Mouse (Mus musculus): ENCODE measurements around the gene Prm1. TPM values are rescaled to one million over a fixed set of nuclear protein-coding genes. Genes with fewer than 3 reads are reported as not detected.

Gene Prm1
- polyA plus RNA-seq, 1 experiment from 2014 or later, result not detected

GRCm38 (mm10) chr16:10786782-10787547, 18.7 kb downstream of the Prm1 start:
- H3K27ac ChIP-seq (ENCODE audit: low read depth), result no peak overlapping the region
- 55% methylated on average over 4 of the region's 4 CpGs for WGBS
- H3K4me1 ChIP-seq (replicated peaks; ENCODE audit: control insufficient read depth, insufficient read depth, low read length), result peaks cover 22% of the 10 kb centered on the region
- no peaks in the 10 kb centered on the region for H3K36me3 ChIP-seq (ENCODE audit: control insufficient read depth, insufficient read depth, low read length)
- no peaks in the 10 kb centered on the region for H3K9me3 ChIP-seq (ENCODE audit: control insufficient read depth, low read length)
- H3K4me3 ChIP-seq (ENCODE audit: low read depth, low read length), result no peak overlapping the region
- ATAC-seq (replicated peaks; ENCODE audit: low FRiP score, low TSS enrichment, low read depth), result no peak
- H3K4me2 ChIP-seq (ENCODE audit: low read length), result peak overlapping the region; percentile 99; the same call in 1 of the 2 replicates
- no peak for DNase-seq (ENCODE audit: low spot score)
- H3K9ac ChIP-seq (ENCODE audit: low read length), result no peak overlapping the region
- H3K27me3 ChIP-seq (replicated peaks; ENCODE audit: control insufficient read depth, insufficient read depth, low read length), result no peaks in the 10 kb centered on the region

- H3K9me3 ChIP-seq (ENCODE audit: control insufficient read depth, low read length), result no peaks in the 10 kb centered on the region
- H3K27me3 ChIP-seq (replicated peaks; ENCODE audit: control insufficient read depth, insufficient read depth, low read length), result no peaks in the 10 kb centered on the region
- H3K9ac ChIP-seq (ENCODE audit: low read length), result peak overlapping the region; percentile 73
- ATAC-seq (replicated peaks; ENCODE audit: low FRiP score, low TSS enrichment, low read depth), result peak; percentile 20
- H3K36me3 ChIP-seq (ENCODE audit: control insufficient read depth, insufficient read depth, low read length), result no peaks in the 10 kb centered on the region
- peaks cover 24% of the 10 kb centered on the region for H3K4me1 ChIP-seq (replicated peaks; ENCODE audit: control insufficient read depth, insufficient read depth, low read length)
- peak overlapping the region; percentile 99 for H3K4me2 ChIP-seq (ENCODE audit: low read length)
- H3K27ac ChIP-seq (ENCODE audit: low read depth), result peak overlapping the region; percentile 98
- 2% methylated on average over 9 of the region's 9 CpGs for WGBS
- H3K4me3 ChIP-seq (ENCODE audit: low read depth, low read length), result peak overlapping the region; percentile 57
- peak; percentile 90 for DNase-seq (ENCODE audit: low spot score)
These were observed 19.4 kb downstream of the Prm1 start for GRCm38 (mm10) chr16:10786288-10786687.

DNA sequence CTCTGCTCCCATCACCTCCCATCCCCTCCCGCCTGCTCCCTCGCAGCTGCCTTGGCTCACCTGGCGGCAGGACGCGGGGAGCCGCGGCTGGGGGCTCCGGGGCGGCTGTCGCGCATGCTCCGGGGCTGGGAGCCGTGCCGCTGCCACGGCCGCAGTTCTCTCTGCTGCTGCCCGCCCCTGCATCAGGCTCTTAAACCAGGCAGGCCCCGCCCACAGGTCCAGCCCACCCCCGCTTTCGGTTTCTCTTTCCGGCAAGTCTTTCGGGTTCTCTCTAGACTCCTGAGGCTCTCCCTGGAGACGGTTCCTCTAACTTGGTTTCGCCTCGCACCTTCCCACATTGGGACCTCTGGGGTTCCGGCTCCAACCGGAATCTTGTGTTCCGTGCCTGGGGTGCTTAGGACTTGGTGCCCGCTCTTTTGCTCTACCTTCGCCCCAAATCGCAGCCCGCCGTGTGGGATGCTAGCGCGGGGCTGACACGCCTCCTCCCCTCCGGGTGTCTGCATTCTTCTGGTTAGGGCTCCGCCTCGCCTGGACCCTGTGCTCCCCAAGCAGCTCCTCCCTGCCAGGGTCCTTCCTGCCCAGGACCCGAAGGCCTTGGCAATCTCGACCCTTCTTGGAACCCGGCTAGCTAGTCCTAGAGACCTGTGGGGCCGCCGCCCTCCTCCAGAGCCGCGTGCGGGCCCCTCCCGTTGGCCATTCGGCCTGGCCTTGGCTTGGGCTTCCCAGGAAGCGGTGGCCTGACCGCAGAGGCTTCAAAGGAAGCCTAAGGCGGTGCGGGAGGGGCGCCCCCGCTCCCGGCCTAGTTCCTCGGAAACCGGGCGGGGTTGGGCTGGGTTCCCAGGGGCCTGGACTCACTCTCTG, 20.0 kb downstream of the Prm1 start, which contains the start of gene Socs1:
Socs1 (minus strand) TSS at position 166 of the 861 bp plus-strand sequence.
- 1% methylated on average over 57 of the region's 59 CpGs for WGBS
- ATAC-seq (replicated peaks; ENCODE audit: low FRiP score, low TSS enrichment, low read depth) (peak; percentile 88), DNase-seq (ENCODE audit: low spot score) (peak; percentile 99)
- Histone ChIP-seq H3K27me3 (replicated peaks; ENCODE audit: control insufficient read depth, insufficient read depth, low read length) (no peaks in the 10 kb centered on the region), H3K4me2 (ENCODE audit: low read length) (peak within 1 kb of the TSS; percentile 99), H3K9me3 (ENCODE audit: control insufficient read depth, low read length) (no peaks in the 10 kb centered on the region), H3K27ac (ENCODE audit: low read depth) (peak within 1 kb of the TSS; percentile 98), H3K4me3 (ENCODE audit: low read depth, low read length) (peak within 1 kb of the TSS; percentile 57), H3K36me3 (ENCODE audit: control insufficient read depth, insufficient read depth, low read length) (no peaks in the 10 kb centered on the region), H3K9ac (ENCODE audit: low read length) (peak within 1 kb of the TSS; percentile 73), H3K4me1 (replicated peaks; ENCODE audit: control insufficient read depth, insufficient read depth, low read length) (peaks cover 28% of the 10 kb centered on the region)

DNA sequence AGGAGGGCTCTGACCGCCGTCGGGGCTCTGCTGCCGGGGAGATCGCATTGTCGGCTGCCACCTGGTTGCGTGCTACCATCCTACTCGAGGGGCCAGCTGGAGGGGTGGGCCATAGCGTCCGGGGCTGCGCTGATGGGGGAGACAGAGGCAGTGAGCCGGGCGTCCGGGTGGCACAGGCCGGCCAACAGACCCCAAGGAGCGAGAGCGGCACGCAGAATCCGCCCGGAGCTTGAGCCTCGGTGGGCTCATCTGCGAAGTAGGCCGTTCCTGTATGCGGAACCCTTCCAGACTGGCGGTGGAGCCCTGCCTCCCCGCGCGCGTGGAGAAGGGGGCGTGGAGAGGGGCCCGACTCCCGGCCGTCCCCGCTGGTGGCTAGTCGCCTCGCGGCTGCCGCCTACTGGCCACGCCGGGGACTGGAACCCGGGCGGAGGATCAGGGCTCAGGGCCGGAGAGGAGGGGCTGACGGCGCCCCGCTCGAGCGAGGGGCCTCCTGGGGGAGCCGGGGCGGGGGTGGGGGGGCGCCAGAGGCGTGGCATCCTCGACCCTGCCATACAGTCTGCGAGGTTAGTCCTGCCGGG, 20.8 kb downstream of the Prm1 start:
- ATAC-seq (replicated peaks; ENCODE audit: low FRiP score, low TSS enrichment, low read depth) (peak; percentile 84), DNase-seq (ENCODE audit: low spot score) (no peak)
- Histone ChIP-seq H3K4me3 (ENCODE audit: low read depth, low read length) (peak overlapping the region; percentile 57), H3K4me1 (replicated peaks; ENCODE audit: control insufficient read depth, insufficient read depth, low read length) (peaks cover 32% of the 10 kb centered on the region), H3K9ac (ENCODE audit: low read length) (peak overlapping the region; percentile 73), H3K36me3 (ENCODE audit: control insufficient read depth, insufficient read depth, low read length) (no peaks in the 10 kb centered on the region), H3K9me3 (ENCODE audit: control insufficient read depth, low read length) (no peaks in the 10 kb centered on the region), H3K4me2 (ENCODE audit: low read length) (peak overlapping the region; percentile 99), H3K27ac (ENCODE audit: low read depth) (peak overlapping the region; percentile 98), H3K27me3 (replicated peaks; ENCODE audit: control insufficient read depth, insufficient read depth, low read length) (no peaks in the 10 kb centered on the region)
- under 1% methylated on average over 41 of the region's 55 CpGs for WGBS

DNA sequence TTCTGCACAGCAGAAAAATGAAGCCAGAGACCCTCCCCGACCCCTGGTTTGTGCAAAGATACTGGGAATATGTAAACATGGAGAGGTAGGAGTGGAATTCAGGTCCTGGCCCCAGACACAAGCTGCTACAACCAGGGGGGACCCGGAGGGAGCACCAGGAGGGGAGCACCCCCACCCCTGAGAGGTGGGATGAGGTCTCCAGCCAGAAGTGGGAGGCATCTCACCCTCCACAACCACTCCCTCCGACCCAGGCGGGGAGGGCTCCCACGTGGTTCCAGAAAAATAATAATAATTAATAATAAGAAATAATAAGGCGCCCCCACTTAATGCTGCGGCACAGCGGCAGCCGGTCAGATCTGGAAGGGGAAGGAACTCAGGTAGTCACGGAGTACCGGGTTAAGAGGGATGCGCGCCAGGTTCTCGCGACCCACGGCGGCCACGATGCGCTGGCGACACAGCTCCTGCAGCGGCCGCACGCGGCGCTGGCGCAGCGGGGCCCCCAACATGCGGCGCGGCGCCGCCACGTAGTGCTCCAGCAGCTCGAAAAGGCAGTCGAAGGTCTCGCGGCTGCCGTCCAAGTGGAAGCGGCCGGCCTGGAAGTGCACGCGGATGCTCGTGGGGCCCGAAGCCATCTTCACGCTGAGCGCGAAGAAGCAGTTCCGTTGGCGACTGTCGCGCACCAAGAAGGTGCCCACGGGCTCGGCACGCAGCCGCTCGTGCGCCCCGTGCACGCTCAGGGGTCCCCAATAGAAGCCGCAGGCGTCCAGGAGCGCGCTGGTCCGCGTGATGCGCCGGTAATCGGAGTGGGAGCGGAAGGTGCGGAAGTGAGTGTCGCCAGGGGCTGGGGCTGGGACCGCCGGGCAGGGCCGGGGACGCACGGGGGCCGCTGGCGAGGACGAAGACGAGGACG, 21.5 kb downstream of the Prm1 start:
- 2% methylated on average over 81 of the region's 81 CpGs for WGBS
- Histone ChIP-seq H3K4me1 (replicated peaks; ENCODE audit: control insufficient read depth, insufficient read depth, low read length) (peaks cover 32% of the 10 kb centered on the region), H3K36me3 (ENCODE audit: control insufficient read depth, insufficient read depth, low read length) (no peaks in the 10 kb centered on the region), H3K4me3 (ENCODE audit: low read depth, low read length) (peak overlapping the region; percentile 57), H3K9ac (ENCODE audit: low read length) (peak overlapping the region; percentile 73), H3K27ac (ENCODE audit: low read depth) (peak overlapping the region; percentile 98; the same call in 1 of the 2 replicates), H3K9me3 (ENCODE audit: control insufficient read depth, low read length) (no peaks in the 10 kb centered on the region), H3K4me2 (ENCODE audit: low read length) (peak overlapping the region; percentile 99), H3K27me3 (replicated peaks; ENCODE audit: control insufficient read depth, insufficient read depth, low read length) (no peaks in the 10 kb centered on the region)
- DNase-seq (ENCODE audit: low spot score) (no peak), ATAC-seq (replicated peaks; ENCODE audit: low FRiP score, low TSS enrichment, low read depth) (peak; percentile 7; the same call in 1 of the 2 replicates)

DNA sequence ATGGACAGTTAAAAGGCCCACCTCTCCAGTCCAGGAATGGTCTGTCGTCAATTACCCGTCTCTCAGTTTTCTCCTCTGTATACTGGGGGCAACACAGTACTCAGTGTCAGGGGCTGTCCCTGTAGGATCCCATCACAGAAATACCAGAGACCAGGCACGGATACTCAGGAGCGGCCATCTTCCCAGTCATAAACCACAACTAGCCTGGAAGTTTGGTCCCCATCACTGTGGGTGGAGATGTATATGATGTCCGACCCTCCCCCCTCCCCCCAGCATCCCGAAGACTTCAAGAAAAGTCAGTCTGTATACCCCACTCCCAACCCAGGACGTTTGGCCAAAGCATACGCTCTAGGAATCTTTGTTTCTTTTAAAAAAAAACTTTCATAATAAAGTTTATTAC, 22.2 kb downstream of the Prm1 start:
- Histone ChIP-seq H3K4me2 (ENCODE audit: low read length) (peak overlapping the region; percentile 99), H3K4me3 (ENCODE audit: low read depth, low read length) (peak overlapping the region; percentile 57), H3K36me3 (ENCODE audit: control insufficient read depth, insufficient read depth, low read length) (no peaks in the 10 kb centered on the region), H3K27ac (ENCODE audit: low read depth) (no peak overlapping the region), H3K4me1 (replicated peaks; ENCODE audit: control insufficient read depth, insufficient read depth, low read length) (peaks cover 32% of the 10 kb centered on the region), H3K27me3 (replicated peaks; ENCODE audit: control insufficient read depth, insufficient read depth, low read length) (no peaks in the 10 kb centered on the region), H3K9me3 (ENCODE audit: control insufficient read depth, low read length) (no peaks in the 10 kb centered on the region), H3K9ac (ENCODE audit: low read length) (no peak overlapping the region; the same call in 1 of the 2 replicates)
- 46% methylated on average over 8 of the region's 8 CpGs for WGBS
- ATAC-seq (replicated peaks; ENCODE audit: low FRiP score, low TSS enrichment, low read depth) (no peak), DNase-seq (ENCODE audit: low spot score) (no peak)

GRCm38 (mm10) chr16:10783152-10783434, 22.5 kb downstream of the Prm1 start:
- Histone ChIP-seq H3K9ac (ENCODE audit: low read length) (0 out of 2 replicates have a peak overlapping the region, but pooled peaks have one; percentile 11), H3K4me3 (ENCODE audit: low read depth, low read length) (no peak overlapping the region)

More at GRCm38 (mm10) chr16:10783152-10783434, 22.5 kb downstream of the Prm1 start:
- Histone ChIP-seq H3K27me3 (replicated peaks; ENCODE audit: control insufficient read depth, insufficient read depth, low read length) (no peaks in the 10 kb centered on the region), H3K9me3 (ENCODE audit: control insufficient read depth, low read length) (no peaks in the 10 kb centered on the region), H3K4me1 (replicated peaks; ENCODE audit: control insufficient read depth, insufficient read depth, low read length) (peaks cover 32% of the 10 kb centered on the region), H3K4me2 (ENCODE audit: low read length) (peak overlapping the region; percentile 99), H3K27ac (ENCODE audit: low read depth) (no peak overlapping the region), H3K36me3 (ENCODE audit: control insufficient read depth, insufficient read depth, low read length) (no peaks in the 10 kb centered on the region)
- WGBS, result 25% methylated on average over 1 of the region's 1 CpGs
- ATAC-seq (replicated peaks; ENCODE audit: low FRiP score, low TSS enrichment, low read depth), result no peak
- DNase-seq (ENCODE audit: low spot score), result no peak

Data from intestine, embryonic 14.5 days (tissue).